Mouse (Mus musculus): ENCODE measurements at regions not wholly inside any gene's neighbourhood (a gene's known extent, or its start where the extent isn't known, plus 50 kb on each side); places are given as distances from the start of the nearest gene placed in this dataset.

DNA sequence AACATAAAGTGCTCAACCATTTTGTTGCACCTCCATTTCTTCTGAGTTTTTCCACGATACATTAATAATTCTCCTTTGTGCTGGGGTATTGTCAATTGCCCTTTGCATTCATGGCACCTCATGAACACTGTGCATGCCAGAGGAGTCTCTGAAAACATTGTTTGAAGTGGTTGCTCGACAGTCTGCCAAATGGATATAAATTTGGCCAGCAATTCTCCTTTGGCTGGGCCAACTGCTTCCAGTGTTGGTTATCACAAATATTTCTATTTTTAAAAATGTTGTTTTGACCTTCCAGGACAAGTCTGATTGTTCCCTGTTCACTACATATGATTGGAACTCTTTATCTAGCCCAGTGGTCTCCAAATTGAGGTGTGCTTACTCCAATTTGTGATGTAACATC lies 184.1 kb upstream of the 9630041A04Rik start:
- no peak for TF ChIP-seq POLR2A (IDR thresholded peaks at IDR 0.05; ENCODE audit: extremely low read depth, insufficient read depth, low read length)
- TF ChIP-seq CTCF (IDR thresholded peaks at IDR 0.05; ENCODE audit: extremely low read depth, insufficient read depth, low read length) = no peak

Data from cortical plate, adult 2 months (tissue).